Mouse (Mus musculus) heart, postnatal 0 days (tissue): ENCODE results near the gene Camta1. TPM values are rescaled to one million over a fixed set of nuclear protein-coding genes. Genes with fewer than 3 reads are reported as not detected.

Experiments used
- ATAC-seq: fragments of 200-750 bp; cut with Nextera tagmentation; 2 replicates; pipeline ENCODE4 v1.8.0; 2017; ENCODE audit warnings: low read depth, moderate number of reproducible peaks, moderate library complexity; ENCODE audit not compliant: insufficient read depth
- DNase-seq: peaks from one replicate; pipeline ENCODE4 v3.0.0-alpha.2; 2016; ENCODE audit warnings: low spot score
- H3K27ac ChIP-seq: fragments of 300-500 bp; sonication (generic); 2 replicates; pipeline ENCODE4 v1.5.1; 2014; ENCODE audit warnings: low read depth, mild to moderate bottlenecking
- H3K27me3 ChIP-seq: fragments of 300-500 bp; sonication (generic); 2 replicates; pipeline ENCODE4 v1.6.1; 2014; ENCODE audit warnings: low read length, mixed read lengths; ENCODE audit not compliant: control insufficient read depth, insufficient read depth
- H3K36me3 ChIP-seq: fragments of 300-500 bp; sonication (generic); replicated peaks from 2 replicates; pipeline ENCODE4 v1.6.1; 2014; ENCODE audit warnings: low read length, mixed read lengths; ENCODE audit not compliant: control insufficient read depth, insufficient read depth
- H3K4me1 ChIP-seq: fragments of 300-500 bp; sonication (generic); 2 replicates; pipeline ENCODE4 v1.6.1; 2014; ENCODE audit warnings: antibody characterized with exemption; ENCODE audit not compliant: control insufficient read depth, insufficient read depth
- H3K4me2 ChIP-seq: fragments of 300-500 bp; sonication (generic); 2 replicates; pipeline ENCODE4 v1.6.1; 2014; ENCODE audit warnings: low read depth, mild to moderate bottlenecking, low read length, moderate library complexity
- H3K4me3 ChIP-seq: fragments of 300-500 bp; sonication (generic); 2 replicates; pipeline ENCODE4 v1.5.1; 2014; ENCODE audit warnings: low read depth, low read length
- H3K9ac ChIP-seq: fragments of 300-500 bp; sonication (generic); replicated peaks from 2 replicates; pipeline ENCODE4 v1.6.1; 2014; ENCODE audit warnings: low read depth, low read length, mixed read lengths
- H3K9me3 ChIP-seq: fragments of 300-500 bp; sonication (generic); replicated peaks from 2 replicates; pipeline ENCODE4 v1.6.1; 2016; ENCODE audit warnings: low read length; ENCODE audit not compliant: control insufficient read depth
- CTCF ChIP-seq: IDR thresholded peaks from 2 replicates; pipeline ENCODE4 v1.5.1; 2016; ENCODE audit warnings: antibody characterized with exemption, control low read depth, low read depth
- EP300 ChIP-seq: IDR thresholded peaks from 2 replicates; pipeline ENCODE4 v1.6.1; 2016; ENCODE audit warnings: antibody characterized with exemption, low read depth
- WGBS: fragments of 180-500 bp; shearing (Covaris S2); extraction: QIAGEN DNeasy Blood & Tissue Kit; methylation state at CpG from one replicate; pipeline ENCODE4 v1.1.7; 2014; 5-methylcytosine and 5-hydroxymethylcytosine counted together
- polyA plus RNA-seq: library from polyadenylated mRNA; unstranded; fragments of >200 nt; fragmentation: Nextera tagmentation; extraction: Ambion mirVana; gene quantifications from 2 replicates; pipeline ENCODE4 v1.2.1, GENCODE M21; 2015
- total RNA-seq: library from RNA; depleted of rRNA; stranded (reverse); fragments of >200 nt; gene quantifications from 2 replicates; pipeline ENCODE4 v1.2.3, GENCODE M21; 2014; ENCODE audit warnings: low replicate concordance

The Camta1 gene
- total and polyA plus RNA-seq, 2 experiments from 2014 or later: 72.7 to 240 TPM

DNA sequence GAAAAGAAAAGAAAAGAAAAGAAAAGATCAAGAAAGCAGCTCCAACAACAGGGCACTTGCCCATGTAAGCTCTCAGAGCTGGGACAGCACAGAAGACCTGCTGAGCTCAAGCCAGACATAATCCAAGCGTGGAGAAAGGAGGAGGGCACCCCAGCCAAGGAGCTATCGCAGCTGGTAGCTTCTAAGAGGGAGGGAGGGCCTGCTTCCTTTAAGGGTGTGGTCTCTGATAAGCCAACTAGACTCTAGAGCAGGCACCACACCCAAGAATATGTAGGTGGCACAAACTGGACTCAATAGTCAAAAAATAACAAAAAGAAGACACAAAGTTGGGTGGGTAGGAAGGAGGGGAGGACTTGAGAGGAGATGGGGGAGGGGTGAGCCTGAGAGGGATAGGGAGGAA is 135.3 kb downstream of the Camta1 start:
- Histone ChIP-seq H3K4me2 (no peak overlapping the region), H3K9me3 (no peaks in the 10 kb centered on the region), H3K27me3 (no peaks in the 10 kb centered on the region), H3K27ac (no peak overlapping the region), H3K9ac (no peak overlapping the region), H3K4me1 (peaks cover 5% of the 10 kb centered on the region; the same call in 1 of the 2 replicates), H3K4me3 (no peak overlapping the region), H3K36me3 (no peaks in the 10 kb centered on the region)
- no peak for DNase-seq
- ATAC-seq: no peak
- WGBS: 66% methylated on average over 2 of the region's 2 CpGs
- TF ChIP-seq EP300 (no peak), CTCF (no peak)

GRCm38 (mm10) chr4:151724897-151725296 is 136.8 kb downstream of the Camta1 start:
- no peaks in the 10 kb centered on the region for H3K36me3 ChIP-seq
- H3K9ac ChIP-seq: no peak overlapping the region
- ATAC-seq: no peak
- no peaks in the 10 kb centered on the region for H3K9me3 ChIP-seq
- no peak for TF ChIP-seq EP300
- H3K27me3 ChIP-seq: no peaks in the 10 kb centered on the region
- no peak for DNase-seq
- H3K27ac ChIP-seq: no peak overlapping the region
- no peak overlapping the region for H3K4me2 ChIP-seq
- no peak overlapping the region for H3K4me3 ChIP-seq
- H3K4me1 ChIP-seq: peaks cover 5% of the 10 kb centered on the region; the same call in 1 of the 2 replicates

- no peaks in the 10 kb centered on the region for H3K9me3 ChIP-seq
- no peak for TF ChIP-seq CTCF
- no peak for TF ChIP-seq EP300
- H3K4me1 ChIP-seq: no peaks in the 10 kb centered on the region
- H3K4me3 ChIP-seq: no peak overlapping the region
- no peak overlapping the region for H3K9ac ChIP-seq
- DNase-seq (no peak), ATAC-seq (no peak)
- H3K4me2 ChIP-seq: no peak overlapping the region
- 78% methylated on average over 15 of the region's 15 CpGs for WGBS
- no peak overlapping the region for H3K27ac ChIP-seq
- H3K36me3 ChIP-seq: no peaks in the 10 kb centered on the region
- H3K27me3 ChIP-seq: no peaks in the 10 kb centered on the region
Measured at GRCm38 (mm10) chr4:151720722-151721467, 140.8 kb downstream of the Camta1 start.

- Histone ChIP-seq H3K9me3 (no peaks in the 10 kb centered on the region), H3K9ac (no peak overlapping the region), H3K27me3 (no peaks in the 10 kb centered on the region), H3K36me3 (no peaks in the 10 kb centered on the region), H3K4me1 (no peaks in the 10 kb centered on the region), H3K27ac (no peak overlapping the region), H3K4me2 (no peak overlapping the region), H3K4me3 (no peak overlapping the region)
- WGBS: 41% methylated on average over 21 of the region's 21 CpGs
- TF ChIP-seq CTCF: no peak
- no peak for TF ChIP-seq EP300
- ATAC-seq (no peak), DNase-seq (no peak)
Measured at GRCm38 (mm10) chr4:151718866-151719475, 142.7 kb downstream of the Camta1 start.

- no peak overlapping the region for H3K27ac ChIP-seq
- ATAC-seq (no peak), DNase-seq (no peak)
- H3K9ac ChIP-seq: no peak overlapping the region
- no peak for TF ChIP-seq EP300
- no peaks in the 10 kb centered on the region for H3K36me3 ChIP-seq
- no peaks in the 10 kb centered on the region for H3K9me3 ChIP-seq
- no peaks in the 10 kb centered on the region for H3K4me1 ChIP-seq
- no peak overlapping the region for H3K4me3 ChIP-seq
- H3K4me2 ChIP-seq: no peak overlapping the region
- WGBS: 71% methylated on average over 7 of the region's 7 CpGs
- no peaks in the 10 kb centered on the region for H3K27me3 ChIP-seq
Measured at GRCm38 (mm10) chr4:151717864-151718263, 143.8 kb downstream of the Camta1 start.

GRCm38 (mm10) chr4:151713714-151714113 is 148.0 kb downstream of the Camta1 start:
- Histone ChIP-seq H3K4me2 (no peak overlapping the region), H3K4me3 (no peak overlapping the region), H3K27ac (no peak overlapping the region), H3K4me1 (no peaks in the 10 kb centered on the region), H3K9me3 (no peaks in the 10 kb centered on the region), H3K36me3 (no peaks in the 10 kb centered on the region), H3K9ac (no peak overlapping the region), H3K27me3 (no peaks in the 10 kb centered on the region)
- whole genome bisulfite sequencing: 60% methylated on average over 6 of the region's 6 CpGs
- TF ChIP-seq CTCF (no peak), EP300 (no peak)
- ATAC-seq (no peak), DNase-seq (no peak)
